Mouse (Mus musculus) kidney, embryonic 14.5 days (tissue): ENCODE data around the gene Otogl. TPM values are rescaled to one million over a fixed set of nuclear protein-coding genes. Genes with fewer than 3 reads are reported as not detected.

Experiments
- ATAC-seq: fragments of 200-750 bp; cut with Nextera tagmentation; 2 replicates; pipeline ENCODE4 v1.8.0; 2017; ENCODE audit warnings: moderate number of reproducible peaks, mild to moderate bottlenecking, moderate TSS enrichment, moderate library complexity; ENCODE audit not compliant: low FRiP score, low TSS enrichment
- H3K27ac ChIP-seq: fragments of 300-500 bp; sonication (generic); 2 replicates; pipeline ENCODE4 v1.5.1; 2014; ENCODE audit warnings: low read depth, mild to moderate bottlenecking, low read length, moderate library complexity, mixed read lengths
- H3K27me3 ChIP-seq: fragments of 300-500 bp; sonication (generic); 2 replicates; pipeline ENCODE4 v1.6.1; 2014; ENCODE audit warnings: mild to moderate bottlenecking, low read length; ENCODE audit not compliant: control insufficient read depth, insufficient read depth
- H3K36me3 ChIP-seq: fragments of 300-500 bp; sonication (generic); 2 replicates; pipeline ENCODE4 v1.6.1; 2014; ENCODE audit warnings: low read length, mixed read lengths; ENCODE audit not compliant: control insufficient read depth, insufficient read depth
- H3K4me1 ChIP-seq: fragments of 300-500 bp; sonication (generic); 2 replicates; pipeline ENCODE4 v1.6.1; 2014; ENCODE audit warnings: low read length, mixed read lengths; ENCODE audit not compliant: control insufficient read depth, insufficient read depth
- H3K4me2 ChIP-seq: fragments of 300-500 bp; sonication (generic); replicated peaks from 2 replicates; pipeline ENCODE4 v1.6.1; 2014; ENCODE audit warnings: low read depth, mild to moderate bottlenecking, low read length
- H3K4me3 ChIP-seq: fragments of 300-500 bp; sonication (generic); 2 replicates; pipeline ENCODE4 v1.5.1; 2014; ENCODE audit warnings: mild to moderate bottlenecking, low read length
- H3K9ac ChIP-seq: fragments of 300-500 bp; sonication (generic); 2 replicates; pipeline ENCODE4 v1.6.1; 2014; ENCODE audit warnings: low read depth, mild to moderate bottlenecking, low read length, moderate library complexity
- H3K9me3 ChIP-seq: fragments of 300-500 bp; sonication (generic); 2 replicates; pipeline ENCODE4 v1.6.1; 2016; ENCODE audit warnings: low read length; ENCODE audit not compliant: control insufficient read depth
- WGBS: fragments of 180-500 bp; shearing (Covaris S2); extraction: QIAGEN DNeasy Blood & Tissue Kit; methylation state at CpG from one replicate; pipeline ENCODE4 v1.1.7; 2014; 5-methylcytosine and 5-hydroxymethylcytosine counted together
- polyA plus RNA-seq: library from polyadenylated mRNA; unstranded; fragments of >200 nt; fragmentation: Nextera tagmentation; extraction: Ambion mirVana; gene quantifications from 2 replicates; pipeline ENCODE4 v1.2.1, GENCODE M21; 2014

Gene Otogl
- polyA plus RNA-seq, 1 experiment from 2014 or later = 0.07 TPM

- WGBS = 34% methylated on average over 15 of the region's 15 CpGs
- Histone ChIP-seq H3K27me3 (no peaks in the 10 kb centered on the region), H3K4me1 (0 out of 2 replicates have a peak, but pooled peaks cover 2% of the 10 kb centered on the region), H3K4me2 (peak overlapping the region; percentile 34; the same call in 1 of the 2 replicates), H3K4me3 (no peak overlapping the region), H3K36me3 (no peaks in the 10 kb centered on the region), H3K9me3 (no peaks in the 10 kb centered on the region), H3K27ac (no peak overlapping the region), H3K9ac (no peak overlapping the region)
- ATAC-seq = peak; percentile 66; the same call in 1 of the 2 replicates
These were observed 159.4 kb downstream of the Otogl start for GRCm38 (mm10) chr10:107752351-107753143.

GRCm38 (mm10) chr10:107751944-107752343 lies 160.0 kb downstream of the Otogl start:
- 34% methylated on average over 6 of the region's 6 CpGs for WGBS
- no peak overlapping the region for H3K4me3 ChIP-seq
- H3K27ac ChIP-seq = no peak overlapping the region
- no peak for ATAC-seq
- H3K9me3 ChIP-seq = no peaks in the 10 kb centered on the region
- no peak overlapping the region for H3K9ac ChIP-seq
- no peaks in the 10 kb centered on the region for H3K36me3 ChIP-seq
- H3K4me1 ChIP-seq = 0 out of 2 replicates have a peak, but pooled peaks cover 2% of the 10 kb centered on the region
- H3K4me2 ChIP-seq = peak overlapping the region; percentile 34; the same call in 1 of the 2 replicates
- H3K27me3 ChIP-seq = no peaks in the 10 kb centered on the region

DNA sequence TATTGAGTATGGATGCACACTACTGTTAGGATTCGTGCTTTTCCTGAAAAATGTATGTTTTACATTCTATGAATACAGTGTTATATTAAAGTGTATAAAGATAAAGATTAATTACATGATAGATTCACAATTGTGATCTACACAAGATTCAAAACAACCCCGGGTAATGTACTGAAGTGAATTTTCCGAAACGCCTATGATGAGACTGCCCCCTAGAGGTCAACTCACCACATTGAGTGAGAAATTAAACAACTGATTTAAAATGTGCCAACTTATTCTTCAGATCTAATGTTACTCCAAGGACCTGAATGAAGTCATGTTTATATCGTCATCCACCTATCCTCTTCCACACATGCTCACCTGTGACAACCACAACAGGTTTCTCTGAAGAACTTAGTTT lies 164.4 kb downstream of the Otogl start:
- H3K4me2 ChIP-seq = no peak overlapping the region
- no peaks in the 10 kb centered on the region for H3K27me3 ChIP-seq
- no peaks in the 10 kb centered on the region for H3K36me3 ChIP-seq
- H3K27ac ChIP-seq = no peak overlapping the region
- 0 out of 2 replicates have a peak, but pooled peaks cover 2% of the 10 kb centered on the region for H3K4me1 ChIP-seq
- no peak for ATAC-seq
- H3K4me3 ChIP-seq = no peak overlapping the region
- no peaks in the 10 kb centered on the region for H3K9me3 ChIP-seq
- H3K9ac ChIP-seq = no peak overlapping the region
- 16% methylated on average over 5 of the region's 5 CpGs for WGBS

DNA sequence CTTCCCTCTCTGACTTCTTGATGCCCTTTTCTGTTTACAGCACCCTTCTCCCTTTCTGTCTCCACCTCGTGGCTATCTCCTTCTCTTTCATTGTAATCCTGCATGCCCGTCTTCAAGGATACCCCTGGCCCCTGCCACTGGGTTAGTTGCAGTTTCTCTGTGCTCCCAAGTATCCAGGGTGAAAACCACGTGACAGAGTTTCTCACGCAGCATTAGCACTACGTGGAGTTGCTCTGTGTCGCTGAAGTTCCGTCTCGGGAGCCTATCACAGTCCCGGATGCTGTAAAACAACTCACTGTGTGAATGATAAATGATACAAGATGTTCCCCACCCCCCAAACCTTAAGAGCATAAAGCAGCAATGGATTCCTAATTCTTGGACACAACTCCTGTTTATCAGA lies 165.2 kb downstream of the Otogl start:
- no peak overlapping the region for H3K4me3 ChIP-seq
- H3K9ac ChIP-seq = no peak overlapping the region
- H3K27me3 ChIP-seq = no peaks in the 10 kb centered on the region
- H3K4me1 ChIP-seq = no peaks in the 10 kb centered on the region
- 19% methylated on average over 9 of the region's 9 CpGs for WGBS
- no peaks in the 10 kb centered on the region for H3K36me3 ChIP-seq
- no peaks in the 10 kb centered on the region for H3K9me3 ChIP-seq
- H3K27ac ChIP-seq = no peak overlapping the region
- no peak for ATAC-seq
- H3K4me2 ChIP-seq = peak overlapping the region; percentile 15; the same call in 1 of the 2 replicates

DNA sequence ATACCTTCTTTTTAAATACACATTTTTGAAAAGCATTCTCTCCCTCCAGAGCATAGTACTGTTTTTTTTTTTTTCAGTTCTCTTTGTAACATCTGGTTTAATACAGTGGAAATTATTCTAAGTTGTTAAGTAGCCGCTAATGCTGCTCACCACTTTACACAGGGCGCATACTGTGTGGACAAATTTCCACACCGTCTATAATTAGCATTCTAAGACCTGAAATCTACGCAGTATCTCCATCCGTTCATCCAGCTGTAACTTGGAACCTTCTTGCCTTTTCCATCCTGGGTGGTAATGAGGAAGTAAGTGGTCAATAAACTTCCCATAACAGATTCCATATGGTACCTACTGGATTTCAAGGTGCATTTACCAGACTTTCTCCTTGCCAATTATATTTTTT lies 172.1 kb downstream of the Otogl start:
- Histone ChIP-seq H3K9ac (no peak overlapping the region), H3K9me3 (no peaks in the 10 kb centered on the region), H3K4me1 (no peaks in the 10 kb centered on the region), H3K27ac (no peak overlapping the region), H3K4me3 (no peak overlapping the region), H3K27me3 (no peaks in the 10 kb centered on the region), H3K36me3 (no peaks in the 10 kb centered on the region), H3K4me2 (no peak overlapping the region)
- ATAC-seq = no peak
- 86% methylated on average over 5 of the region's 5 CpGs for WGBS

- Histone ChIP-seq H3K4me3 (no peak overlapping the region), H3K9me3 (no peaks in the 10 kb centered on the region), H3K27ac (no peak overlapping the region), H3K4me2 (no peak overlapping the region), H3K4me1 (no peaks in the 10 kb centered on the region), H3K9ac (no peak overlapping the region), H3K36me3 (no peaks in the 10 kb centered on the region), H3K27me3 (no peaks in the 10 kb centered on the region)
- no peak for ATAC-seq
- WGBS = 83% methylated on average over 6 of the region's 6 CpGs
These were observed 174.2 kb downstream of the Otogl start for GRCm38 (mm10) chr10:107737743-107738142.

DNA sequence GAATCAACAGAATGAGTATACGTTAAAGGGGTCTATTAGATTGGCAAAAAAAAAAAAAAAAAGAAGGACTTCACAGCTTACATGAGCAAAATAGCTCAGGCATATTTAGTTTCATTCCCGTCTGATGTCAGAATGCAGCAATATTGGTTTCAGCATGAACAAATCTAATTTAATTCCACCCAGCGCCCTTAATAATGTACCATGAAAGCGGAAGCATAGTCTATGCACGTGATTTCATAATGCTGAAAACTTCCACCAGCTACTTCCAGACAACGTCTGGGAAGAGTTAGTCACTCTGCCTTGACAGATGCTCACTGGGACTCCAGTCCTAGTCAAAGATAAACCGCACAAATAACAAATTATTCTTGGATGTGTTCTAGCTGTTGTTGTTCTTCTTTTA lies 176.5 kb downstream of the Otogl start:
- H3K9me3 ChIP-seq = no peaks in the 10 kb centered on the region

DNA sequence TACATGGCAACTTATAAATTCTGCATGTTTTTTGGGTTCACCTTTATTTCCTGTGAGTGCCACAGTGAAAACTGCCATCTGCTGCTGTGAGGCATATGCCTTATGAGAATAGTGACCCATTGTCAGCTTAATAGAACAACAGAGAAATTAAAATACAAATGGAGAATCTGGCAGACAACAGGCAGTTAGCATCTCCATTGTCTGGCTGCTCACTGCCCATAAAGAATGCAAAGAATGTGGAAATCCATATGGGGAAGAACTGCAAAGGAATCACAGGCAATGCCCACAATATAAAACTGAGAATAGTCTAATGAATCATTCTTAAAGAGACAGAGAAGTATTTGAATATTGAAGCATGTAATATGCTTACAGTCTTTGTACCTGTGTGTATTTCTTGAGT lies 177.6 kb downstream of the Otogl start:
- no peak for ATAC-seq
- no peaks in the 10 kb centered on the region for H3K4me1 ChIP-seq

More for the DNA sequence above, 176.5 kb downstream of the Otogl start:
- Histone ChIP-seq H3K4me1 (no peaks in the 10 kb centered on the region), H3K9ac (no peak overlapping the region), H3K4me3 (no peak overlapping the region), H3K27ac (no peak overlapping the region), H3K36me3 (no peaks in the 10 kb centered on the region), H3K27me3 (no peaks in the 10 kb centered on the region), H3K4me2 (no peak overlapping the region)
- 92% methylated on average over 7 of the region's 7 CpGs for WGBS
- no peak for ATAC-seq

GRCm38 (mm10) chr10:107725631-107726030 lies 186.3 kb downstream of the Otogl start:
- Histone ChIP-seq H3K4me1 (no peaks in the 10 kb centered on the region), H3K27ac (no peak overlapping the region), H3K4me2 (no peak overlapping the region), H3K4me3 (no peak overlapping the region), H3K36me3 (no peaks in the 10 kb centered on the region), H3K27me3 (no peaks in the 10 kb centered on the region), H3K9ac (no peak overlapping the region), H3K9me3 (no peaks in the 10 kb centered on the region)
- ATAC-seq = no peak
- WGBS = 68% methylated on average over 7 of the region's 7 CpGs

More for the DNA sequence above, 177.6 kb downstream of the Otogl start:
- no peak overlapping the region for H3K27ac ChIP-seq
- H3K9ac ChIP-seq = no peak overlapping the region
- no peaks in the 10 kb centered on the region for H3K36me3 ChIP-seq
- no peaks in the 10 kb centered on the region for H3K27me3 ChIP-seq
- H3K4me3 ChIP-seq = no peak overlapping the region
- H3K9me3 ChIP-seq = no peaks in the 10 kb centered on the region
- H3K4me2 ChIP-seq = no peak overlapping the region
